Mouse (Mus musculus) thymus, postnatal 0 days (tissue): ENCODE measurements around the gene Vmn2r90. TPM values are rescaled to one million over a fixed set of nuclear protein-coding genes. Genes with fewer than 3 reads are reported as not detected.
"Not testable (repeated sequence)": the region's sequence is repeated elsewhere in the genome, so short reads cannot be mapped to it uniquely, and the experiment has no call there.

Experiments used
- DNase-seq: peaks from one replicate; pipeline ENCODE4 v3.0.0-alpha.2; 2015; ENCODE audit warnings: low spot score
- polyA plus RNA-seq: library from polyadenylated mRNA; unstranded; fragments of >200 nt; fragmentation: Nextera tagmentation; extraction: Ambion mirVana; gene quantifications from 2 replicates; pipeline ENCODE4 v1.2.1, GENCODE M21; 2015

Vmn2r90 gene
- polyA plus RNA-seq, result not detected in 2 replicates

- DNase-seq, result no peak
Observed at GRCm38 (mm10) chr17:17703447-17703846, at the start of gene Vmn2r90. TSS of gene Vmn2r90 (plus strand) at chr17:17703747.

GRCm38 (mm10) chr17:17654997-17655828, 48.3 kb upstream of the Vmn2r90 start:
- peak; percentile 16 for DNase-seq

- DNase-seq, result no peak
Observed at GRCm38 (mm10) chr17:17655829-17656176, 47.7 kb upstream of the Vmn2r90 start.

GRCm38 (mm10) chr17:17678781-17679180, 24.8 kb upstream of the Vmn2r90 start:
- DNase-seq, result no peak

DNA sequence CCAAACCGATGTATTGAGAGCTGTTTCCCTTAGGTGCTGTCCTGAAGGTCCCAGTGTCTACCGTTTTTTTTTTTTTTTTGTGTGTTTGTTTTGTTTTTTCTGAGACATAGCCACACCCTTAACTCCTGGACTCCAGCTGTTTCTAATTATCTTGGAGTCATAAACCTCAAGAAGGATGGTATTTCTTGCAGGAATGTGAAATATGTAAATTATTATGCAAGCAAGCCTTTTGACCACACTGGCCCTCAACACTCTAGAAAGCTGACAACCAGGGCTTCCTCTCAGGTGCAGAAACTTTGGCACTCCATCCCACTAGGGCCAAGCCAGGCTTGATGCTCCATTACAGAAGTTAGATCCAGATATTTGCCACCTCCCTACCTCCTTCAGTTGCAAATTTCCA, 12.9 kb upstream of the Vmn2r90 start:
- no peak for DNase-seq

DNA sequence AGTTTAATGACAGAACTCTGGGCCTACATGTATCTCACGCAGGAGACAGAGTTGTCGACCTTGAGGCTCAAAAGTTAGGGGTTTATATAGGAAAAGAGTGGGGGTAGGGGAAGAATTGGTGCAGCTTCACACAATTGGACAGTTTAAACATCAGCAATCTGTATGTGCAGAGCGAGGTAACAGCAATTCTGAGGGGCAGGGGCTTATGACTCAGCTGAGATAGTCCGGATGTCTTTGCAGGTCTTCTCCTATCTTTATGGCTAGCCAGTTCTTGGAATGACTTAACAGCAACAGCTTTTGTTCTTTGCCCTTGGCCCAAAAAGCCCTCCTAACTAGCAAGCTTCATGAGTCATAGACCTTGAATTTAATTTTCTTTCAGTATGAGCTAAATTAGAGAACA, 28.8 kb downstream of the Vmn2r90 start:
- DNase-seq, result not testable (repeated sequence)

DNA sequence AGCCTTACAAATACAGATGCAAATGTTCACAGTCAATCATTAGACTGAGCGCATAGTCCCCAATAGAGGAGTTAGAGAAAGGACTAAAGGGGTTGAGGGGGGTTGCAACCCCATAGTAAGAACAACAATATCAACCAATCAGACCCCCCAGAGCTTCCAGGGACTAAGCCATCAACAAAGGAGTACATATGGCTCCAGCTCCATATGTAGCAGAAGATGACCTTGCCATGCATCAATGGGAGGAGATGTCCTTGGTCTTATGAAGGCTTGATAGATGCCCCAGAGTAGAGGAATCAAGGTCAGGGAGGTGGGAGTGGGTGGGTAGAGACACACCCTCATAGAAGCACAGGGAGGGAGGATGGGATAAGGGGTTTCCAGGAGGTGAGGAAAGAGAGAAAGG, 35.1 kb downstream of the Vmn2r90 start:
- no peak for DNase-seq

- DNase-seq, result not testable (repeated sequence)
Observed at GRCm38 (mm10) chr17:17739300-17739699, 35.8 kb downstream of the Vmn2r90 start.

DNA sequence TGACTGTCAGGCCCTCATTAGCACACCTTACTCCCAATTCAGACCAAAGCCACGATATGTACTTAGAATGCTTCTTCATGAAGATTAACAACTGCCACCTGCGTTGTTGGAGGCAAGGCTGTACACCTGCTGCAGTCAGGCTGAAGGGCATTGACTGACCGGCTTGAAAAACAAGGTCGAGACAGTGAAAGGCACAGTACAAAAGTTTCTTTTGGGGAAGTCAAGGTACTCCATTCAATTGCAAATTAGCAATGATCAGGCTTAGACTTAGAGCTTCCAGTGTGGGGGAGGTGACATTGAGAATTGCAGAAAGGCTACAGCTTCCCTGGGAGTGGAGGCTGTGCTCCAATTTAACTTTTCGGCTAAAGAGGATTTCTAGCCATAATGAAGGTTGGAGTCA, 36.4 kb downstream of the Vmn2r90 start:
- not testable (repeated sequence) for DNase-seq

- DNase-seq, result not testable (repeated sequence)
Observed at GRCm38 (mm10) chr17:17741516-17741915, 38.0 kb downstream of the Vmn2r90 start.

- DNase-seq, result peak; percentile 62
Observed at GRCm38 (mm10) chr17:17749371-17749770, 45.8 kb downstream of the Vmn2r90 start.

DNA sequence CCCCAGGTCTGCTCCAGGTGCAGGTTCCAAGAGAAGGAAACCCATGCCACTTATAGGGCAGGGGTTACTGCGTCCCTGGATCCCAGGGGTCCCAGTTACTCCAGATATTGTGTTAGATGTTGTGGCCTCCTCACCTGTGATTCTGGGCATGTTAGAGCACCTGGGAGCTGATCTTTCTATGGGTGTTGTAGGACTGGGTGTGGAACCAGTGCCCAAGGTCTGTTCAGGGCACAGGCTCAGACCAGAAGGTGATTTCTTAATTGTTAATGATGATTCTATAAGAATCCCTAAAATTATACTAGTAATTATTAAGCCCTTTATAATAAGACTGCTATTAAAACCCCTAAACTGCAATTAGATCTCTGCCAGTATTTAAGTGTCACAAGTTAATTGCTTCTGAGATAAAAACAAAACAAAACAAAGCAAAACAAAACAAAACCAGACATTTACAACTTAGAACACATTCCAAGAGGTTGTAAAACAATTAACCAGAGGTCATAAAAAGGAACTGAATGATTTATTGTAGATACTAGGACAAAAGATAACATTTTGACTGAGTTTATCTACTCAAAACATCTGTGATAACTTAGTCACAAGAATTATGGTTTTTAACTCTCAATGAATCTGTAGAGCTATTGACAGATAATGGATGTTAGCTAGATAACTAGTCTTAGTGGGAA, 59.2 kb downstream of the Vmn2r90 start:
- no peak for DNase-seq

GRCm38 (mm10) chr17:17764206-17764605, 60.7 kb downstream of the Vmn2r90 start:
- DNase-seq, result no peak

GRCm38 (mm10) chr17:17766481-17766880, 62.9 kb downstream of the Vmn2r90 start:
- DNase-seq, result peak; percentile 47

Other genes starting within 250 kb of the Vmn2r90 start
- 11.6 and 17.9 TPM in 2 replicates for gene Lnpep, start 78.7 kb upstream of the Vmn2r90 start, polyA plus RNA-seq
- 5.5 and 8.0 TPM in 2 replicates for gene Spaca6, start 123.4 kb downstream of the Vmn2r90 start, polyA plus RNA-seq
- 0.36 and 0.40 TPM in 2 replicates for gene Has1, start 151.5 kb downstream of the Vmn2r90 start, polyA plus RNA-seq
- 0.36 TPM in 1 of 2 replicates, not detected in the other for gene Fpr1, start 180.2 kb downstream of the Vmn2r90 start, polyA plus RNA-seq
- gene Fpr2, start 184.1 kb downstream of the Vmn2r90 start, polyA plus RNA-seq, result 0.22 and 0.34 TPM in 2 replicates
- gene Fpr3, start 184.1 kb downstream of the Vmn2r90 start, polyA plus RNA-seq, result not detected in 2 replicates